11 mouse cellular contexts compared by ENCODE assay signal in genomic region chr17:47899156-47899555, GRCm38 (mm10). TPM values are rescaled to one million over a fixed set of nuclear protein-coding genes. Genes with fewer than 3 reads are reported as not detected.
DNase-seq lines count a peak whose midpoint lies in the region; ATAC-seq and TF ChIP-seq lines count a peak whose summit lies in the region.
"Had no signal": no experiment of that assay in that cellular context is flagged by ENCODE, and none has a peak within 500 bp of the region (broad histone marks: within the 10 kb centered on the region; RNA-seq: fewer than 3 reads in every experiment).

No protein-coding gene starts in this region.

- peaks cover 36% of the 10 kb centered on the region for H3K4me1 ChIP-seq in heart, embryonic 10.5 days
- H3K4me1 ChIP-seq in lung, embryonic 14.5 days (ENCODE audit: insufficient read depth), result peaks cover 21% of the 10 kb centered on the region

- 24% methylated on average over 4 of the region's 4 CpGs for WGBS in heart, embryonic 10.5 days
- 24% methylated on average over 4 of the region's 4 CpGs for WGBS in lung, embryonic 14.5 days

- peak overlapping the region; percentile 37; the same call in 1 of the 2 replicates for H3K4me2 ChIP-seq in lung, embryonic 14.5 days

- H3K27ac ChIP-seq in heart, embryonic 10.5 days, result peak overlapping the region; percentile 69
- H3K27ac ChIP-seq in lung, embryonic 14.5 days (ENCODE audit: low read depth), result peak overlapping the region; percentile 75
- H3K27ac ChIP-seq: heart, adult 2 months; limb, embryonic 12.5 days had no signal

- no peaks in the 10 kb centered on the region for H3K9me3 ChIP-seq in heart, embryonic 10.5 days
- no peaks in the 10 kb centered on the region for H3K9me3 ChIP-seq in lung, embryonic 14.5 days (ENCODE audit: low read depth, low read length)

- peaks cover 69% of the 10 kb centered on the region for H3K36me3 ChIP-seq in heart, embryonic 10.5 days
- H3K36me3 ChIP-seq in lung, embryonic 14.5 days (ENCODE audit: insufficient read depth), result peaks cover 74% of the 10 kb centered on the region

- intact Hi-C loops in heart, postnatal 10 days (cut with DNase I), result no loop called here

- 0 out of 2 replicates have a peak overlapping the region, but pooled peaks have one; percentile 19 for H3K4me3 ChIP-seq in heart, embryonic 10.5 days
- H3K4me3 ChIP-seq in lung, embryonic 14.5 days (ENCODE audit: low read depth, low read length), result no peak overlapping the region
- H3K4me3 ChIP-seq: heart, adult 2 months; limb, embryonic 12.5 days had no signal

- no peak overlapping the region for H3K9ac ChIP-seq in lung, embryonic 14.5 days

- TF ChIP-seq CTCF in lung, embryonic 14.5 days (IDR thresholded peaks at IDR 0.05; ENCODE audit: low read depth), result no peak

- H3K27me3 ChIP-seq in heart, embryonic 10.5 days (ENCODE audit: insufficient read depth, poor library complexity, severe bottlenecking), result no peaks in the 10 kb centered on the region
- H3K27me3 ChIP-seq in lung, embryonic 14.5 days (ENCODE audit: insufficient read depth, low read length), result no peaks in the 10 kb centered on the region

- DNase-seq in heart, embryonic 10.5 days (ENCODE audit: low spot score), result no peak
- no peak for DNase-seq in heart, postnatal 10 days
- DNase-seq in urinary bladder, adult 18-20 months (ENCODE audit: low spot score in 2 of 2), result peak; percentile 26 to 65
- DNase-seq in urinary bladder, postnatal 4 days (ENCODE audit: low spot score in 2 of 2), result no peak
- DNase-seq in lung, embryonic 14.5 days, result peak; percentile 67
- no peak for DNase-seq in layer of hippocampus, postnatal 36 days
- DNase-seq: kidney, postnatal 25 days had no signal

- ATAC-seq in lung, embryonic 14.5 days (ENCODE audit: insufficient read depth), result peak; percentile 46; the same call in 1 of the 2 replicates
- no peak for ATAC-seq in granulocyte monocyte progenitor cell, adult 5-6 weeks (replicated peaks; ENCODE audit: poor library complexity, severe bottlenecking)
- no peak for ATAC-seq in erythroid progenitor cell, adult 5-6 weeks (replicated peaks; ENCODE audit: low FRiP score, poor library complexity, severe bottlenecking)

RNA-seq across cellular contexts. Expression of gene Foxp4, which starts 25.3 kb away (rescaled TPM):
- 12.4 and 27.3 TPM in 2 replicates for polyA plus RNA-seq in heart, embryonic 10.5 days (2016; fragmentation: Nextera tagmentation; extraction: Ambion mirVana)
- total RNA-seq in heart, postnatal 10 days (2021), result 10 to 100 TPM; 12.3 to 15.9 TPM
- polyA plus RNA-seq in lung, embryonic 14.5 days (2014; fragmentation: Nextera tagmentation; extraction: Ambion mirVana), result 37.2 and 42.2 TPM in 2 replicates
- 16.9 and 29.3 TPM in 2 replicates for total RNA-seq in granulocyte monocyte progenitor cell, adult 5-6 weeks (2014; fragmentation: Nextera tagmentation)
- 3.4 and 4.0 TPM in 2 replicates for total RNA-seq in granulocyte monocyte progenitor cell, adult 5-6 weeks (2017)
- 4.0 and 5.4 TPM in 2 replicates for total RNA-seq in erythroid progenitor cell, adult 5-6 weeks (2015; ENCODE audit: low replicate concordance)
- 0.30 and 1.0 TPM in 2 replicates for total RNA-seq in erythroid progenitor cell, adult 5-6 weeks (2017; ENCODE audit: low replicate concordance)
- 10 to 100 TPM; 44.0 to 45.7 TPM for total RNA-seq in layer of hippocampus, postnatal 36 days (2021)

Comparison
In these comparisons a context has a peak if more than half of its experiments do, and no peak if none do; other contexts are left out.
1. DNase-seq: peak in urinary bladder, adult 18-20 months (2 of 2) and lung, embryonic 14.5 days (single experiment); none in heart, embryonic 10.5 days (single experiment), heart, postnatal 10 days (0 of 2), urinary bladder, postnatal 4 days (0 of 2) and layer of hippocampus, postnatal 36 days (0 of 2).